Mouse (Mus musculus): ENCODE measurements around the gene AB124611.
"Not testable (repeated sequence)": the region's sequence is repeated elsewhere in the genome, so short reads cannot be mapped to it uniquely, and the experiment has no call there.

- TF ChIP-seq POLR2A (IDR thresholded peaks at IDR 0.05; ENCODE audit: borderline replicate concordance, control insufficient read depth, low read depth, low read length); CTCF (IDR thresholded peaks at IDR 0.05; ENCODE audit: control insufficient read depth, insufficient read depth, low read length): not testable (repeated sequence)
These were observed 16.0 kb downstream of the AB124611 start for GRCm38 (mm10) chr9:21542001-21542400.
